Mouse (Mus musculus) embryonic facial prominence, embryonic 11.5 days (tissue): Measurements from ENCODE around the gene Fam216b. TPM values are rescaled to one million over a fixed set of nuclear protein-coding genes. Genes with fewer than 3 reads are reported as not detected.

Experiments
- ATAC-seq: fragments of 200-750 bp; cut with Nextera tagmentation; replicated peaks from 2 replicates; pipeline ENCODE4 v1.8.0; 2017; ENCODE audit warnings: low read depth; ENCODE audit not compliant: insufficient number of reproducible peaks, low FRiP score, low TSS enrichment
- DNase-seq: peaks from one replicate; pipeline ENCODE4 v3.0.0-alpha.2; 2015; ENCODE audit warnings: low spot score
- H3K27ac ChIP-seq: fragments of 300-500 bp; sonication (generic); replicated peaks from 2 replicates; pipeline ENCODE4 v1.5.1; 2014; ENCODE audit warnings: mild to moderate bottlenecking, low read depth, low read length, control low read depth
- H3K27me3 ChIP-seq: fragments of 300-500 bp; sonication (generic); 2 replicates; pipeline ENCODE4 v1.6.1; 2014; ENCODE audit warnings: mild to moderate bottlenecking, low read length, moderate library complexity, mixed read lengths; ENCODE audit not compliant: control insufficient read depth, insufficient read depth
- H3K36me3 ChIP-seq: fragments of 300-500 bp; sonication (generic); replicated peaks from 2 replicates; pipeline ENCODE4 v1.6.1; 2014; ENCODE audit warnings: low read depth, mild to moderate bottlenecking, low read length, moderate library complexity, mixed read lengths; ENCODE audit not compliant: control insufficient read depth, insufficient read depth
- H3K4me1 ChIP-seq: fragments of 300-500 bp; sonication (generic); 2 replicates; pipeline ENCODE4 v1.6.1; 2014; ENCODE audit warnings: low read length, mixed read lengths; ENCODE audit not compliant: control insufficient read depth, insufficient read depth
- H3K4me2 ChIP-seq: fragments of 300-500 bp; sonication (generic); 2 replicates; pipeline ENCODE4 v1.6.1; 2014; ENCODE audit warnings: low read depth, mild to moderate bottlenecking, control low read depth, low read length, moderate library complexity
- H3K4me3 ChIP-seq: fragments of 300-500 bp; sonication (generic); 2 replicates; pipeline ENCODE4 v1.5.1; 2014; ENCODE audit warnings: low read depth, low read length, control low read depth
- H3K9ac ChIP-seq: fragments of 300-500 bp; sonication (generic); replicated peaks from 2 replicates; pipeline ENCODE4 v1.6.1; 2014; ENCODE audit warnings: mild to moderate bottlenecking, control low read depth, low read length
- H3K9me3 ChIP-seq: fragments of 300-500 bp; sonication (generic); replicated peaks from 2 replicates; pipeline ENCODE4 v1.6.1; 2016; ENCODE audit warnings: mild to moderate bottlenecking, low read length, inconsistent platforms, mixed read lengths; ENCODE audit not compliant: control insufficient read depth
- WGBS: fragments of 180-500 bp; shearing (Covaris S2); extraction: QIAGEN DNeasy Blood & Tissue Kit; methylation state at CpG from one replicate; pipeline ENCODE4 v1.1.7; 2014; 5-methylcytosine and 5-hydroxymethylcytosine counted together
- polyA plus RNA-seq: library from polyadenylated mRNA; unstranded; fragments of >200 nt; fragmentation: Nextera tagmentation; extraction: Ambion mirVana; gene quantifications from 2 replicates; pipeline ENCODE4 v1.2.1, GENCODE M21; 2014

The Fam216b gene
- not detected in 2 replicates for polyA plus RNA-seq

DNA sequence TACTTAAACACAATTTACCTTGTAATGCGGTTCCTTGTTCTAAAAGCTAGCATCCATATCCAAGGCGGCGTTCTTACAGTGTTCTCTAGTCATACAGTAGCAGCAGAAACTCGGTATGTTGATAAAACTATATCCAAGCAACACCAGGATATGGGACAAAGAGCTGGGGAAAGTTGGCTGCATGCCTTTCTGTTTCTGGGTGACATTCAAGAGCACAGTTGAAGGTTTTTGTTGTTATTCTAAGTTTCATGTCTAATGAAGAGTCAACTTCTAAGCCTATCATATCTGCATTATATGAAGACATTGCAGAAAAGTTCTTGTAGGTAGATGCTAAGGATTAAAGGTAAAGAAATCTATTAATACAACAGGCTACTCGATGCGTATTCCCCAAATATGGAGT lies at the start of gene Fam216b:
Gene Fam216b, minus strand, starts transcription at position 101 of the 400 bp plus-strand sequence.
- H3K4me2 ChIP-seq, result no peak within 1 kb of the TSS
- 90% methylated on average over 6 of the region's 6 CpGs for WGBS
- ATAC-seq (no peak), DNase-seq (no peak)
- no peaks in the 10 kb centered on the region for H3K9me3 ChIP-seq
- no peaks in the 10 kb centered on the region for H3K36me3 ChIP-seq
- H3K4me3 ChIP-seq, result no peak within 1 kb of the TSS
- H3K27ac ChIP-seq, result no peak within 1 kb of the TSS
- H3K9ac ChIP-seq, result no peak within 1 kb of the TSS
- H3K27me3 ChIP-seq, result no peaks in the 10 kb centered on the region
- no peaks in the 10 kb centered on the region for H3K4me1 ChIP-seq

DNA sequence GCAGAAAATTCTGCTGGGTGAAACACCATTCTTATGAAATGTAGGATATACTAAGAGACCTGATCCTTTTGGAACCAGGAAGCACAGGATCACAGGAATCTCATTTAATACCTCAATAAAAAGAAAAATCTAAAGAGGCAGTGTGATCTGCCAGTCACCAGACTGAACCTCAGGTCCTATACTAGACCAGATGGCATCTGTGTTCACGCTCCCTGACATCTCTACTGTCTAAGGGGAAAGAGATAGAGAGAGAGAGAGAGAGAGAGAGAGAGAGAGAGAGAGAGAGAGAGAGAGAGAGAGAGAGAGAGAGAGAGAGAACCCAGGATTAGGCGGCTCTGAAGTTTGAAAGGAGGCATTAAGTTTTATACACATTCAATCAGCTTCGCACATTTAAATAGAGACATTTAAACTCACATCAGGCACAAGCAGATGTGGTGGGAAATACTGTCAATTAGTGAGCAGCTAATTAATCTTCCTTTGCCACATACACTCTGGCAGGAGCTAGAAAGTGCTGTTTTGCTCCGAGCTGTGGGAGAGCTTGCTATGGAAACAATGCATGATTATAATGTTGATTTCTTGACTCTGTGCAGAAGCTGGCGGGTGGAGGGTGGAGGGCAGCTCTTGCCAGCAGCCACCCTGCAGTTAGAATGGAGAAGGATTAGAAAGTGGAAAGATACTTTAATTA lies 43.7 kb upstream of the Fam216b start:
- no peaks in the 10 kb centered on the region for H3K36me3 ChIP-seq
- H3K27ac ChIP-seq, result no peak overlapping the region
- no peak for DNase-seq
- no peak for ATAC-seq
- H3K27me3 ChIP-seq, result no peaks in the 10 kb centered on the region
- no peak overlapping the region for H3K4me3 ChIP-seq
- no peaks in the 10 kb centered on the region for H3K9me3 ChIP-seq
- 42% methylated on average over 5 of the region's 5 CpGs for WGBS
- H3K4me1 ChIP-seq, result no peaks in the 10 kb centered on the region
- H3K4me2 ChIP-seq, result no peak overlapping the region
- H3K9ac ChIP-seq, result no peak overlapping the region

DNA sequence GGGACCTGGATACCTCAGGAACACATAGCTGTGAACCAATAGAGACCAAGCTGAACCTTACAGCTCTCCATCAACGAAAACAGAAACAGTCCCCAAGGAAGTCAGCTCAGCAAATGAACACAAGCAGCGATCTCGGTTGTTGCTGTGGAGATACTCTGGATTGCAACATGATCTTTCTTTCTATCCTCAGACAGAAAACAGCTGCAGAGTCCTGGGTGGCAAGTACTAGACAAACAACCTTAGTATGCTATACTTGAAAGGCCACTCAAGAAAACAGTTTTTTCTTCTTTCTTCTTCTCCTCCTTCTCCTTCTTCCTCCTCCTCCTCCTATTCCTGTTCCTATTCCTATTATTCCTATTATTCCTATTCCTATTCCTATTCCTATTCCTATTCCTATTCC lies 37.9 kb upstream of the Fam216b start:
- WGBS, result 43% methylated on average over 3 of the region's 3 CpGs
- no peak overlapping the region for H3K9ac ChIP-seq

DNA sequence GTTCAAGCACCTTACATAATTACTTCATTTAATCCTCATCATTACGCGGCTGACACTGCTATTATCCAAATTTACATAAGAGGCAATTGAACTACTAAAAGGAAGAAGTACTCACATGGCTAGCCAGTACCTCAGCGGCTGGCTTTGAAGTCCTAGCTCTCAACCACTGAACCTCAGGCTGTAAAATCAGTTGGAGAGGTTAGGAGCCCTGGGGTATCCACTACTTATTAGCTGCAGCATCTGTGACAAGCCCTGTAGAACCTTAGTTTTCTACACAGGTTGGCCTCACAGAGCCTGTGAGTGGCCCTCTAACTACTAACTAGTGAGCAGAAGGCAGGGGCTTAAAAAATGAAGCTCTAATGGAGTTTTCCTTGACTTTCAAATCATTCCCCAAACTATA lies 31.5 kb upstream of the Fam216b start:
- H3K4me1 ChIP-seq, result no peaks in the 10 kb centered on the region
- H3K4me2 ChIP-seq, result no peak overlapping the region
- no peak for ATAC-seq
- WGBS, result 31% methylated on average over 3 of the region's 3 CpGs
- H3K4me3 ChIP-seq, result no peak overlapping the region
- DNase-seq, result no peak
- no peak overlapping the region for H3K27ac ChIP-seq
- no peaks in the 10 kb centered on the region for H3K27me3 ChIP-seq
- H3K9me3 ChIP-seq, result no peaks in the 10 kb centered on the region
- H3K9ac ChIP-seq, result no peak overlapping the region
- H3K36me3 ChIP-seq, result no peaks in the 10 kb centered on the region

More for the DNA sequence above, 37.9 kb upstream of the Fam216b start:
- Histone ChIP-seq H3K4me1 (no peaks in the 10 kb centered on the region), H3K27me3 (no peaks in the 10 kb centered on the region), H3K9me3 (no peaks in the 10 kb centered on the region), H3K36me3 (no peaks in the 10 kb centered on the region), H3K4me2 (no peak overlapping the region), H3K4me3 (no peak overlapping the region), H3K27ac (no peak overlapping the region)
- DNase-seq (no peak), ATAC-seq (no peak)

DNA sequence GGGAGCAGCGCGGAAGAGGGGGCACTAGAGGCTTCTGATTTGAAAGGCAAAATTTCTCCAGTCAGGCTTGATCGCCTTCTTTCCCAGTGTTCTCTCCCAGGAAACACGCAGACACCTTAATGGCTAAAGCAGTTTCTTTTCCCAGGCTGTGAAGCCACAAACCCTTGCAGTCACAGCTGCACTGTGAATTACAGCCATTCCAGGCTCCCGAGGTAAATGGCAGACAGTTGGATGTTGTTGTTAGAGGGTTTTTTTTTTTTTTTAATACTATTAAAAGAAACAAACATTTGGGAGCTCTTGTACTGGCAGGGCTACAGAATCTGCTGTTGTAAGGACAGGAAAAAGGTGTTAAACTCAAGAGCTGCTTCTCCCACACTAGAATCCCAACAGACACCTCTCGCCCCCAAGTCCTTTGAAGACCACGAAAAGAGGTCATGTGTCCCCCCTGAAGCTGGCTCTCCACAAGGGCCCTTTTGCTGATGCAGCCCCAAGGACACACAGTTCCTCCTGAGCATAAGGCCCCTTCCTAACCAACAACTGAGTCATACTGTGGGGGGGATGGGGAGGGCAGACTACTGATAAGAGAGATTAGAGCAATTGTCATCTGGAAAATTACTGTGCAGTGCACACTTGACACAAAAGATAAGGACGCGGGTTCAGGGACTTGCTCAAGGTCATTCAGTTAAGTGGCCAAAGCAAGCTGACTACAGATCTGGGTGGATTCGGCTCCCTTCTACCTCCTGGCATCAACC lies 30.8 kb upstream of the Fam216b start:
- Histone ChIP-seq H3K9me3 (no peaks in the 10 kb centered on the region), H3K4me3 (no peak overlapping the region), H3K4me2 (no peak overlapping the region), H3K4me1 (no peaks in the 10 kb centered on the region), H3K27me3 (no peaks in the 10 kb centered on the region), H3K27ac (no peak overlapping the region), H3K36me3 (no peaks in the 10 kb centered on the region), H3K9ac (no peak overlapping the region)
- ATAC-seq (no peak), DNase-seq (no peak)
- WGBS, result 68% methylated on average over 10 of the region's 10 CpGs

DNA sequence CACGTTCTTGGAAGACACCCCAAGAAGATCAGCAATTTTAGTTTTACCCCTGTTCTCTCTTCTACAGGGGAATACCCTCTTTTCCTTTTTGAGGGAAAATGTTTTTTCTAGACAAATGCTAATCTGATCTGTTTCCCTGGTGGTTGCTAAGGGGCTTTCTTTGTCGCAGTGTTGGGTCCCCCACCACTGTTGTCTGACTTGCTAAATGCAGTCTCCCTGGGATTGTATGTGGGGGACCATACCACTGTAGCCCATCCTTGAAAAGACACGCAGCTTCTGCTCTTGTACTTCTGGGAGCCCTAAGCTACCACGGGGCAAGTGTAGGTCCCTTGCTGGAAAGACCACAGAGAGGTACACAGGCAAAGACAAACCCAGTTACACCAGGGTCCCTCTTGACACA lies 28.9 kb upstream of the Fam216b start:
- H3K9ac ChIP-seq, result no peak overlapping the region
- DNase-seq, result no peak
- no peak overlapping the region for H3K27ac ChIP-seq
- WGBS, result 72% methylated on average over 4 of the region's 4 CpGs
- no peaks in the 10 kb centered on the region for H3K4me1 ChIP-seq
- H3K4me3 ChIP-seq, result no peak overlapping the region
- no peaks in the 10 kb centered on the region for H3K27me3 ChIP-seq
- H3K36me3 ChIP-seq, result no peaks in the 10 kb centered on the region
- H3K4me2 ChIP-seq, result no peak overlapping the region
- ATAC-seq, result no peak
- H3K9me3 ChIP-seq, result no peaks in the 10 kb centered on the region

DNA sequence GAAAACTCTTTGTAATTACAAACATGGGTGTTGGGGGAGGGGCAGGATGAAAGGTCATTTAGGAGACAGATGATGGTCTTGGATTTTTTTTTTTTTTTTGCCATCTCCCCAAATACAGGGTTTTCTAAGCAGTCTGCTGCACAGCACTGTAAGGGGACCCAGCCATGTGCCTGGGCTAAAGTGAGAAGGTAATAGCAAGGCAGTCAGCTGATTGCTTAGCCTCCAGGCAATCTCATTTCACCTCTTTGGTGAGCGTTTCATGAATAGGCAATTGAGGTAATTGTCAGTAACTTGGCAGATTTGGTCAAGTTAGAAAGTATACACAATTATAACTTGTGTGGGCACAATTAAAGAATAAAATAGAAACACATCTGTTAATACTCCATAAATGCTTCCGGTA lies 28.5 kb upstream of the Fam216b start:
- Histone ChIP-seq H3K27me3 (no peaks in the 10 kb centered on the region), H3K4me1 (no peaks in the 10 kb centered on the region), H3K27ac (no peak overlapping the region), H3K9me3 (no peaks in the 10 kb centered on the region), H3K4me3 (no peak overlapping the region), H3K4me2 (no peak overlapping the region), H3K36me3 (no peaks in the 10 kb centered on the region), H3K9ac (no peak overlapping the region)
- 69% methylated on average over 2 of the region's 2 CpGs for WGBS
- no peak for DNase-seq
- no peak for ATAC-seq

DNA sequence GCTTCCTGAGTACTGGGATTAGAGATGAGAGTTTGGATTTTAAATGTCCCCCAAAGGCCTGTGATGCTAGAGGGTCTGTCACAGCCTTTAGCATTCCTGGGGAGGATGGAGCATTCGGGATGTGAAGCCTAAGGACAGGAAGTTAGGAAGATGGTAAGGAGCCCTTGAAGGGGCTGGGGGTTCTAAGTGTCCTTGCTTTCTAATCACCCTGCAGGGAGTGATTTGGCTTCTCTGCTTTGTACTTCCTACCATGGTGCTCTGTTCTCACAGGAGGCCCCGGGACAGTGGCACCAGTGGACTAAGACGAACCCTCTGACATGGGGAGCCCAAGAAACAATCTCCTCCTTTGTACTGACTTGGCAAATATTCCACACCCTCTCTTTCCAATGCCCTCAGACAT lies 23.7 kb upstream of the Fam216b start:
- no peaks in the 10 kb centered on the region for H3K9me3 ChIP-seq
- H3K36me3 ChIP-seq, result no peaks in the 10 kb centered on the region
- no peak overlapping the region for H3K9ac ChIP-seq
- no peak overlapping the region for H3K4me3 ChIP-seq
- DNase-seq (no peak), ATAC-seq (no peak)
- H3K27ac ChIP-seq, result no peak overlapping the region
- 65% methylated on average over 3 of the region's 3 CpGs for WGBS
- H3K27me3 ChIP-seq, result no peaks in the 10 kb centered on the region
- no peaks in the 10 kb centered on the region for H3K4me1 ChIP-seq
- H3K4me2 ChIP-seq, result no peak overlapping the region
